Mouse (Mus musculus) cortical plate, adult 2 months (tissue): Measurements from ENCODE around the gene Vps13d.

Source experiments
- CTCF ChIP-seq: fragments of 200-500 bp; IDR thresholded peaks from 2 replicates; pipeline ENCODE4 v1.5.1; 2011; ENCODE audit warnings: mild to moderate bottlenecking, control low read depth, low read length; ENCODE audit not compliant: insufficient read depth; ENCODE audit errors: extremely low read depth
- POLR2A ChIP-seq: fragments of 200-500 bp; IDR thresholded peaks from 2 replicates; pipeline ENCODE4 v1.6.1; 2011; ENCODE audit warnings: mild to moderate bottlenecking, low read length, control low read depth; ENCODE audit not compliant: insufficient read depth; ENCODE audit errors: extremely low read depth

GRCm38 (mm10) chr4:145215396-145215795 is 20.6 kb upstream of the Vps13d start:
- TF ChIP-seq POLR2A (no peak), CTCF (no peak)
